Comparison of ENCODE assay signal across 9 mouse cellular contexts in genomic region chrX:112370577-112371410, GRCm38 (mm10). TPM values are rescaled to one million over a fixed set of nuclear protein-coding genes. Genes with fewer than 3 reads are reported as not detected.
DNase-seq lines count a peak whose midpoint lies in the region; ATAC-seq and TF ChIP-seq lines count a peak whose summit lies in the region.
"Not testable (repeated sequence)": the region's sequence is repeated elsewhere in the genome, so short reads cannot be mapped to it uniquely, and the experiment has no call there.
"Had no signal": no experiment of that assay in that cellular context is flagged by ENCODE, and none has a peak within 500 bp of the region (broad histone marks: within the 10 kb centered on the region; RNA-seq: fewer than 3 reads in every experiment).

No protein-coding gene starts in this region.

- POLR2A ChIA-PET in Patski (lab: Charles Lee) = not testable (repeated sequence)

- H3K27me3 ChIP-seq in Patski; hindbrain, embryonic 13.5 days; lung, embryonic 15.5 days: not testable (repeated sequence)

- in situ Hi-C loops in Patski (cut with MboI; ENCODE audit: low pct_unique_long_range_greater_than_20kb) = not testable (repeated sequence)

- intact Hi-C loops in gastrocnemius, adult 2 months (cut with DNase I) = not testable (repeated sequence)

- H3K9ac ChIP-seq in hindbrain, embryonic 13.5 days; lung, embryonic 15.5 days: not testable (repeated sequence)

- H3K4me3 ChIP-seq in gastrocnemius, adult 2 months; hindbrain, embryonic 13.5 days; lung, embryonic 15.5 days: not testable (repeated sequence)

- CTCF ChIA-PET in Patski (lab: Charles Lee) = not testable (repeated sequence)

- H3K36me3 ChIP-seq in hindbrain, embryonic 13.5 days; lung, embryonic 15.5 days: not testable (repeated sequence)

- not testable (repeated sequence) for H3K4me1 ChIP-seq in hindbrain, embryonic 13.5 days (replicated peaks); lung, embryonic 15.5 days

- peak; percentile 96 for ATAC-seq in Patski
- peak; percentile 100 for ATAC-seq in hindbrain, embryonic 13.5 days (ENCODE audit: low FRiP score)
- ATAC-seq in lung, embryonic 15.5 days (ENCODE audit: borderline replicate concordance, extremely low read depth, low FRiP score, low TSS enrichment) = peak; percentile 99

- TF ChIP-seq CTCF in Patski (IDR thresholded peaks at IDR 0.05); gastrocnemius, adult 2 months (IDR thresholded peaks at IDR 0.05): not testable (repeated sequence)

- 82% methylated on average over 5 of the region's 5 CpGs for WGBS in hindbrain, embryonic 13.5 days
- 76% methylated on average over 5 of the region's 5 CpGs for WGBS in lung, embryonic 15.5 days

- not testable (repeated sequence) for DNase-seq in Patski (ENCODE audit: low read depth, low spot score)
- DNase-seq in cerebellum, postnatal 36 days = peak; percentile 4 to 11
- peak; percentile 17 for DNase-seq in gastrocnemius, adult 2 months
- DNase-seq in layer of hippocampus, adult 9-11 months = peak; percentile 38
- DNase-seq in ovary, adult 18-20 months (ENCODE audit: low spot score) = peak; percentile 31
- DNase-seq in thymus, postnatal 14 days = peak; percentile 24

- not testable (repeated sequence) for H3K9me3 ChIP-seq in hindbrain, embryonic 13.5 days; lung, embryonic 15.5 days

- H3K4me2 ChIP-seq in hindbrain, embryonic 13.5 days; lung, embryonic 15.5 days: not testable (repeated sequence)

- not testable (repeated sequence) for H3K27ac ChIP-seq in gastrocnemius, adult 2 months; hindbrain, embryonic 13.5 days; lung, embryonic 15.5 days

RNA-seq across cellular contexts. Expression of gene Satl1, which starts 35.8 kb away (rescaled TPM):
- polyA plus RNA-seq in Patski (2021) = 0.04 TPM
- total RNA-seq in gastrocnemius, adult 2 months (2021) = not detected
- not detected in 2 replicates for polyA plus RNA-seq in hindbrain, embryonic 13.5 days (2015; fragmentation: Nextera tagmentation; extraction: Ambion mirVana)
- not detected in 2 replicates for polyA plus RNA-seq in lung, embryonic 15.5 days (2015; fragmentation: Nextera tagmentation; extraction: Ambion mirVana)
- polyA plus RNA-seq: erythroblast, embryonic 14.5 days had no signal

RNA-seq across cellular contexts. Expression of gene Apool, which starts 59.7 kb away (rescaled TPM):
- polyA plus RNA-seq in Patski (2021) = 39.3 TPM
- total RNA-seq in gastrocnemius, adult 2 months (2021) = 10 to 100 TPM; 39.3 to 53.6 TPM
- 24.8 and 27.8 TPM in 2 replicates for polyA plus RNA-seq in hindbrain, embryonic 13.5 days (2015; fragmentation: Nextera tagmentation; extraction: Ambion mirVana)
- 54.2 and 55.8 TPM in 2 replicates for polyA plus RNA-seq in lung, embryonic 15.5 days (2015; fragmentation: Nextera tagmentation; extraction: Ambion mirVana)
